Mouse (Mus musculus): Measurements from ENCODE around the gene Esm1. TPM values are rescaled to one million over a fixed set of nuclear protein-coding genes. Genes with fewer than 3 reads are reported as not detected.

Gene Esm1
- polyA plus RNA-seq, 1 experiment, result 3.3 TPM

DNA sequence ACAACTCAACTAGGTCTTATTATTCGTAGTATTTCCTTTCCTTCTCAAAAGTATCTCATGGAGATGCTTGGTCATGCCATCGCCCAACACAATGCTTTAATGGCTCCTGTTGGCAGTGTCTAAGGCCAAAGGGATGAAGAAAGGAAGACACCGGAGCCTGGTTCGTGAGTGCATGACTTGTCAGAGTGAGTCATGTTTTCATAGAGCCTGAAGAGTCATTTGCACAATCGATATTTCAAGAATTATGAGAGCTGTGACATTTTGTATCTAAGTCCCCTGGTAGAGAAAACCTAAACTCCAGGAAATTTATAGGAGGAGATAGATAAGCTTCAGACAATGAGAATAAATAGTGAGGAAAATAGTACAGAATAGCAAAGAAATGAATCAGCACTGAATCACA is 49.8 kb downstream of the Esm1 start:
- WGBS, result 89% methylated on average over 5 of the region's 5 CpGs
- Histone ChIP-seq H3K27me3 (ENCODE audit: control insufficient read depth, insufficient read depth, low read length) (no peaks in the 10 kb centered on the region), H3K36me3 (ENCODE audit: control insufficient read depth, insufficient read depth, low read length) (no peaks in the 10 kb centered on the region), H3K4me1 (ENCODE audit: control insufficient read depth, insufficient read depth, insufficient read length, low read length) (no peaks in the 10 kb centered on the region), H3K27ac (ENCODE audit: insufficient read depth, low read depth, low read length) (no peak overlapping the region), H3K4me3 (ENCODE audit: low read depth, low read length) (no peak overlapping the region)
- TF ChIP-seq CTCF (IDR thresholded peaks at IDR 0.05; ENCODE audit: extremely low read depth, insufficient read length, insufficient replicate concordance, low read depth, low read length) (no peak), POLR2A (IDR thresholded peaks at IDR 0.05; ENCODE audit: low read depth, low read length) (no peak)

DNA sequence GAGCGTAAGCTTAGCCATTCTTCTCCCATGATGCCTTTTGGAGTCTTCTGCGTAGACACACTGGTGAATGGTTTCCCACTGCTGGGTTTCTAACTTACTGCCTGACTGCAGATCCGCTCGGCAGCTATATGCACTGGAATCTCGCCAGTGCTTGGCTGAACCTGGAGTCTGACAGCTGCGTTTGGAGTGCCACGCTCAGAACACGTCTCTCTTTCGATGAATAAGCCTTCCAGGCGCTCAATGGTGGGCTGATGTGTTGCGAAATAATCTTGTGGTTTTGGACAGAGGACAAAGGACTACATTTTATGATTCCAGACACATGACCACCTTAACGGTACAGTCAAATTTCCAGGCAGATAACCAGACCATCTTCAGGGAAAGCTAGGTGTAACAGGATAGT is 53.4 kb downstream of the Esm1 start:
- no peak for TF ChIP-seq CTCF (IDR thresholded peaks at IDR 0.05; ENCODE audit: extremely low read depth, insufficient read length, insufficient replicate concordance, low read depth, low read length)
- TF ChIP-seq POLR2A (IDR thresholded peaks at IDR 0.05; ENCODE audit: low read depth, low read length), result no peak
- no peak overlapping the region for H3K27ac ChIP-seq (ENCODE audit: insufficient read depth, low read depth, low read length)
- H3K4me1 ChIP-seq (ENCODE audit: control insufficient read depth, insufficient read depth, insufficient read length, low read length), result no peaks in the 10 kb centered on the region
- H3K4me3 ChIP-seq (ENCODE audit: low read depth, low read length), result no peak overlapping the region
- no peaks in the 10 kb centered on the region for H3K27me3 ChIP-seq (ENCODE audit: control insufficient read depth, insufficient read depth, low read length)
- WGBS, result 34% methylated on average over 12 of the region's 12 CpGs
- H3K36me3 ChIP-seq (ENCODE audit: control insufficient read depth, insufficient read depth, low read length), result no peaks in the 10 kb centered on the region

DNA sequence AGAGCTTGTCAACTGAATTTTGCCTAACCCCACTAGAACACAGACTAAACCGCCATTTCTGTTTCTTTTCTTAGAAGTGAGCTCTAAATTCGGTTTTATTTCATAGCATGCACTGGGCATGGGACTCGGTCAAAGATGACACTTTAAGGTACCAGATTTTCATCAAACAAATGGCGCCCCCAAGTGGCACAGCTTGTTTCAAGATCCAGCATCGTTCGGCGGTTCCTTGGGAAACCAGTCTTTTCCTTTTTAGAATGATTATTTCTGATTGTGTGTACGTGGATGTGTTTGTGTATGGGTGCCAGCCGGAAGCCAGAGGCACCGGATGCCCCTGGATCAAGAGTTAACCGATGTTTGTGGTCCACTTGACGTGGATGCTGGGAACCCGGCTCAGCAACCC is 55.8 kb downstream of the Esm1 start:
- TF ChIP-seq POLR2A (IDR thresholded peaks at IDR 0.05; ENCODE audit: low read depth, low read length), result no peak
- peak; percentile 42; the same call in 1 of the 2 replicates for TF ChIP-seq CTCF (IDR thresholded peaks at IDR 0.05; ENCODE audit: extremely low read depth, insufficient read length, insufficient replicate concordance, low read depth, low read length)
- Histone ChIP-seq H3K4me1 (ENCODE audit: control insufficient read depth, insufficient read depth, insufficient read length, low read length) (no peaks in the 10 kb centered on the region), H3K27ac (ENCODE audit: insufficient read depth, low read depth, low read length) (no peak overlapping the region), H3K27me3 (ENCODE audit: control insufficient read depth, insufficient read depth, low read length) (no peaks in the 10 kb centered on the region), H3K36me3 (ENCODE audit: control insufficient read depth, insufficient read depth, low read length) (no peaks in the 10 kb centered on the region), H3K4me3 (ENCODE audit: low read depth, low read length) (no peak overlapping the region)
- 25% methylated on average over 13 of the region's 13 CpGs for WGBS

DNA sequence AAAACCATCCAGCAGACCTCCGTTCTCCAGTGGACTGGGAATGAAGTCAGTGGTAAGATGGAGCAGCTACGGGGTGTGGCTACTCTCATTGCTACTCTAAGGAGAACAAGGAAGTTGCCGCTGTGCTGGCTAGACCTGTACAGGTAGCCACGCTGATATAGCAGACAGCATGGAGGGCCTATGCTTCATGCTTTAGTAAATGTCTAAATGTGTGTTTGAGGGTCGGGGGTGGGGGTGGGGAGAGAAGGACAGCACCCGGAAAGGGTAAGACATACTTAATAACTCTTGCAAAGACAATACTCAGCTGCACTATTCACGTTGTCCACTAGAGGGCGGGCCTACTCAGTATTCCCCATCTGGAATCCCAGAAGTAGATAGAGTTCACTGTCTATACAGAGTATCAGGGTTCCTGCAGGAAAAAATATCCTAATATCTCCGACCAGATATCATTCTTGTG is 57.1 kb downstream of the Esm1 start:
- Histone ChIP-seq H3K27ac (ENCODE audit: insufficient read depth, low read depth, low read length) (no peak overlapping the region), H3K4me1 (ENCODE audit: control insufficient read depth, insufficient read depth, insufficient read length, low read length) (no peaks in the 10 kb centered on the region), H3K36me3 (ENCODE audit: control insufficient read depth, insufficient read depth, low read length) (no peaks in the 10 kb centered on the region), H3K27me3 (ENCODE audit: control insufficient read depth, insufficient read depth, low read length) (no peaks in the 10 kb centered on the region), H3K4me3 (ENCODE audit: low read depth, low read length) (no peak overlapping the region)
- WGBS, result 12% methylated on average over 9 of the region's 9 CpGs
- TF ChIP-seq CTCF (IDR thresholded peaks at IDR 0.05; ENCODE audit: extremely low read depth, insufficient read length, insufficient replicate concordance, low read depth, low read length) (peak; percentile 70; the same call in 1 of the 2 replicates), POLR2A (IDR thresholded peaks at IDR 0.05; ENCODE audit: low read depth, low read length) (no peak)

DNA sequence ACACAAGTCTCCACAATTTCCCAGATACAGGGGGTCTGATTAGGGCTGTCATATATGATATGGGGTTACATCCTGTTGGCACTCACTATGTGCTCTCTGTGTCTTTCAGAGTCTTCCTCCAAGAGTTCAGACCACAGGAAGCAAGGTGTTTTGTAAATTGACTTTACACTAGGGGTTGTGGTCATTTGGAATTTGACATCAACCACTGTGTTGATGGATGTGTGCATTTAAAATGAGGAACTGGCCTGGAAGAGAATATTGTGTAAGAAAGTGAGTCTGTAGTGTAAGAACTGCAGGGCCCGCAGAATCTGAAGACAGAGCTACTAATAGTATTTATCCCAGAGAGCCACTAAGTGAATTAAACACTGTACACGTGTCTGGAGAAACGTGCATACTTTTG is 57.7 kb downstream of the Esm1 start:
- H3K36me3 ChIP-seq (ENCODE audit: control insufficient read depth, insufficient read depth, low read length), result no peaks in the 10 kb centered on the region
- TF ChIP-seq POLR2A (IDR thresholded peaks at IDR 0.05; ENCODE audit: low read depth, low read length), result no peak
- no peak for TF ChIP-seq CTCF (IDR thresholded peaks at IDR 0.05; ENCODE audit: extremely low read depth, insufficient read length, insufficient replicate concordance, low read depth, low read length)
- no peak overlapping the region for H3K27ac ChIP-seq (ENCODE audit: insufficient read depth, low read depth, low read length)
- H3K27me3 ChIP-seq (ENCODE audit: control insufficient read depth, insufficient read depth, low read length), result no peaks in the 10 kb centered on the region
- 64% methylated on average over 3 of the region's 3 CpGs for WGBS
- no peaks in the 10 kb centered on the region for H3K4me1 ChIP-seq (ENCODE audit: control insufficient read depth, insufficient read depth, insufficient read length, low read length)
- no peak overlapping the region for H3K4me3 ChIP-seq (ENCODE audit: low read depth, low read length)

Other genes starting within 250 kb of the Esm1 start
- gene Ccno, start 221.9 kb upstream of the Esm1 start, polyA plus RNA-seq (2012; rRNA removed), result 0.10 and 0.32 TPM in 2 replicates
- gene Mcidas, start 215.8 kb upstream of the Esm1 start, polyA plus RNA-seq (2012; rRNA removed), result not detected in 2 replicates
- gene Cdc20b, start 174.5 kb upstream of the Esm1 start, polyA plus RNA-seq (2012; rRNA removed), result not detected in 2 replicates
- gene Gpx8, start 163.2 kb upstream of the Esm1 start, polyA plus RNA-seq (2012; rRNA removed), result 0.28 and 0.30 TPM in 2 replicates
- 4.4 and 5.2 TPM in 2 replicates for gene Gzma, start 108.7 kb upstream of the Esm1 start, polyA plus RNA-seq (2012; rRNA removed)
- 0.30 and 0.47 TPM in 2 replicates for gene Gzmk, start 16.2 kb downstream of the Esm1 start, polyA plus RNA-seq (2012; rRNA removed)
- 0.09 and 0.10 TPM in 2 replicates for gene BC067074, start 83.5 kb downstream of the Esm1 start, polyA plus RNA-seq (2012; rRNA removed)

All from small intestine, adult 2 months (tissue).